In the genomic region with DNA sequence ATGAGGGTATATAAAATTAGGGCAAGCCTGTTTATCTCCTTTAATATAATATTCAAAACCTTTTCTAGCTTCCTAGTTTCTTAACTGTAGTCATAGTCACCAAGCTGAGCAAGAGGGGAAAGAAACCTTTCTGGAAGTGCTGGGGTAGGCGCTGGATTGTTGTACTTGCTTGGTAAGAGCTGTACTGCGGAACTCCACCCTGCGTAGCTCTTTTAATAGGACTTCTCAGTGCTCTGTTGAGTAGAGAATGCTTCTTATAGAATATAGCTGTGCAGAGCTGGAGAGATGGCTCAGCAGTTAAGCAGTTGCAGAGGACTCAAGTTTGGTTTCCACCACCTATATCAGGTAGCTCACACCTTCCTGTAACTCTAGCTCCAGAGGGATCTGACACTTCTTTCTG, we compare ENCODE assay signal across 18 mouse cellular contexts.
"Had no signal": no experiment of that assay in that cellular context is flagged by ENCODE, and none has a peak within 500 bp of the region (broad histone marks: within the 10 kb centered on the region; RNA-seq: fewer than 3 reads in every experiment).

No protein-coding gene starts in this region.

- DNase-seq: lung, adult 18-20 months; lung, embryonic 14.5 days; lung, postnatal 10 days; lung, postnatal 4 days; midbrain, embryonic 14.5 days; retina, postnatal 1 day; right cerebral cortex, adult 18-20 months; right cerebral cortex, postnatal 25 days; right cerebral cortex, postnatal 4 days; spleen, adult 18-20 months; thymus, adult 2 months; thymus, postnatal 25 days; thymus, postnatal 4 days had no signal

- H3K27ac ChIP-seq: midbrain, embryonic 10.5 days; midbrain, embryonic 12.5 days; neural tube, embryonic 13.5 days; neural tube, embryonic 15.5 days had no signal

- H3K4me3 ChIP-seq: midbrain, embryonic 10.5 days; midbrain, embryonic 12.5 days; myocyte; neural tube, embryonic 13.5 days; neural tube, embryonic 15.5 days had no signal
